Mouse (Mus musculus): Measurements from ENCODE around the gene Sptan1. TPM values are rescaled to one million over a fixed set of nuclear protein-coding genes. Genes with fewer than 3 reads are reported as not detected.

Gene Sptan1
- total and polyA plus RNA-seq, 3 experiments = 26.2 to 29.5 TPM; not detected in 1

- DNase-seq (ENCODE audit: low read depth, low spot score) = peak; percentile 54
- Histone ChIP-seq H3K27me3 (ENCODE audit: control insufficient read depth in 1 of 2, insufficient read depth in 2 of 2, low read length in 2 of 2) (no peaks in the 10 kb centered on the region), H3K27ac (ENCODE audit: control insufficient read depth, low read depth, low read length) (peak overlapping the region; percentile 85), H3K36me3 (ENCODE audit: control insufficient read depth in 1 of 2, insufficient read depth in 2 of 2, low read length in 2 of 2) (peaks cover 17 to 31% of the 10 kb centered on the region in 2 experiments), H3K9me3 (replicated peaks; ENCODE audit: insufficient read depth, low read length) (no peaks in the 10 kb centered on the region), H3K4me1 (ENCODE audit: control insufficient read depth in 1 of 2, insufficient read depth in 2 of 2, low read length in 2 of 2) (peaks cover 5 to 8% of the 10 kb centered on the region in 2 experiments; a peak in 2 of 4 replicates), H3K4me3 (ENCODE audit: control insufficient read depth in 1 of 2, insufficient read depth in 1 of 2, low read depth in 2 of 2, low read length in 2 of 2) (peak overlapping the region; percentile 98), H3K9ac (ENCODE audit: control insufficient read depth, low read depth, low read length, poor library complexity, severe bottlenecking) (peak overlapping the region; percentile 100), H3K79me2 (ENCODE audit: control insufficient read depth, insufficient read depth, low read length, poor library complexity) (peaks cover 65% of the 10 kb centered on the region)
- TF ChIP-seq MEF2A (IDR thresholded peaks at IDR 0.05; ENCODE audit: extremely low read depth, insufficient replicate concordance, low read depth, low read length, poor library complexity, severe bottlenecking) (no peak), KAT2A (conservative IDR thresholded peaks at IDR 0.05; ENCODE audit: low read depth, low read length) (no peak), HCFC1 (IDR thresholded peaks at IDR 0.05; ENCODE audit: low read depth, low read length) (peak; percentile 23; the same call in 1 of the 2 replicates), MAZ (IDR thresholded peaks at IDR 0.05; ENCODE audit: low read depth, low read length) (no peak), NELFE (IDR thresholded peaks at IDR 0.05; ENCODE audit: low read depth, low read length) (no peak), MYC (IDR thresholded peaks at IDR 0.05; ENCODE audit: low read depth, low read length) (no peak), TBP (IDR thresholded peaks at IDR 0.05; ENCODE audit: low read depth, low read length) (no peak), CTCF (IDR thresholded peaks at IDR 0.05 in 2 of 3, conservative IDR thresholded peaks at IDR 0.05 in 1 of 3; ENCODE audit: control insufficient read depth in 1 of 3, insufficient read depth in 1 of 3, low read depth in 2 of 3, low read length in 3 of 3, poor library complexity in 1 of 3, severe bottlenecking in 1 of 3) (0 out of 6 replicates have a peak, but pooled peaks of 1 of the 3 experiments have one; percentile 1), ZC3H11A (IDR thresholded peaks at IDR 0.05; ENCODE audit: low read depth, low read length) (no peak), ZMIZ1 (IDR thresholded peaks at IDR 0.05; ENCODE audit: low read depth, low read length) (no peak), CHD2 (IDR thresholded peaks at IDR 0.05; ENCODE audit: low read length) (no peak), RCOR1 (IDR thresholded peaks at IDR 0.05; ENCODE audit: low read depth, low read length) (no peak), NRF1 (IDR thresholded peaks at IDR 0.05; ENCODE audit: insufficient read depth, low read depth, low read length, poor library complexity, severe bottlenecking) (no peak), MYB (IDR thresholded peaks at IDR 0.05; ENCODE audit: low read depth, low read length) (no peak), GATA1 (IDR thresholded peaks at IDR 0.05; ENCODE audit: low read depth, low read length) (no peak), RAD21 (IDR thresholded peaks at IDR 0.05; ENCODE audit: low read depth, low read length) (no peak), SIN3A (IDR thresholded peaks at IDR 0.05; ENCODE audit: low read length) (peak; percentile 65), MAX (IDR thresholded peaks at IDR 0.05; ENCODE audit: low read length) (no peak), BHLHE40 (IDR thresholded peaks at IDR 0.05; ENCODE audit: borderline replicate concordance, low read depth, low read length) (no peak), ETS1 (IDR thresholded peaks at IDR 0.05; ENCODE audit: low read depth, low read length) (no peak), USF1 (IDR thresholded peaks at IDR 0.05; ENCODE audit: low read depth, low read length) (no peak), MAFK (IDR thresholded peaks at IDR 0.05; ENCODE audit: borderline replicate concordance, low read depth, low read length) (no peak), POLR2A (IDR thresholded peaks at IDR 0.05; ENCODE audit: control insufficient read depth in 1 of 2, insufficient read depth in 1 of 2, low read depth in 1 of 2, low read length in 2 of 2, poor library complexity in 1 of 2) (peak in 1 of 2 experiments; percentile 43; a peak in 1 of 4 replicates), GABPA (IDR thresholded peaks at IDR 0.05; ENCODE audit: low read depth, low read length) (no peak), E2F4 (IDR thresholded peaks at IDR 0.05; ENCODE audit: borderline replicate concordance, low read depth, low read length) (no peak), MXI1 (IDR thresholded peaks at IDR 0.05; ENCODE audit: low read depth, low read length) (peak; percentile 66; the same call in 1 of the 2 replicates), POLR2AphosphoS2 (IDR thresholded peaks at IDR 0.05; ENCODE audit: low read length) (peak; percentile 50), JUND (IDR thresholded peaks at IDR 0.05; ENCODE audit: low read depth, low read length) (no peak), TAL1 (IDR thresholded peaks at IDR 0.05; ENCODE audit: low read length) (no peak), ZNF384 (IDR thresholded peaks at IDR 0.05; ENCODE audit: low read depth, low read length) (no peak), TCF12 (IDR thresholded peaks at IDR 0.05; ENCODE audit: low read depth, low read length) (no peak), POLR2AphosphoS5 (IDR thresholded peaks at IDR 0.05; ENCODE audit: borderline replicate concordance, low read depth, low read length) (no peak), CHD1 (IDR thresholded peaks at IDR 0.05; ENCODE audit: low read depth, low read length) (peak; percentile 75; the same call in 1 of the 2 replicates), ZKSCAN1 (IDR thresholded peaks at IDR 0.05; ENCODE audit: low read depth, low read length) (no peak), EP300 (IDR thresholded peaks at IDR 0.05; ENCODE audit: low read depth in 1 of 2, low read length in 2 of 2) (no peak)
Measured at GRCm38 (mm10) chr2:30067031-30067888, 101.9 kb downstream of the Sptan1 start.
